Mouse (Mus musculus) retina, postnatal 1 day (tissue): ENCODE results near the gene Fgfr2.
A peak's percentile ranks its signal among the peaks of the same experiment; 100 is the strongest.

ENCODE experiments used
- DNase-seq: peaks from one replicate; pipeline ENCODE4 v3.0.0-alpha.2; 2012

The Fgfr2 gene

DNA sequence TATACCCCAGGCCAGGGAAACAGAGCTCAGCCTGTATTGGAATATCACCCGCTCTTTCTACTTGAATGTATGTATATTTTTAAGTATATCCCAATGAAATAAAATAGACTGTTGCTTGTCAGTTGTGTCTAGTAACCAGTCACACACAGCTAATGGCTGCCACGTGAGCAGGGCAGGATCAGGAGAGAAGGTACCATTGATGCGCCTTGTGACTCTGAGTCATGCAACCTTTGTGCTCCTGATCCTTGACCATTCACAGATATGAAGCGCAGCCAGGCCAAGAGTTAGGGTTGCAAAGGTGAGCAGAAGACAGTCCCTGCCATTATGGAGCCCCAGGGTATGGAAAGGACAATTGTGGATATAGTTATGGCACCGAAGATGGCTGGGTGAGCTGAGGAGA lies 2291.6 kb downstream of the Fgfr2 start:
- DNase-seq, result no peak

DNA sequence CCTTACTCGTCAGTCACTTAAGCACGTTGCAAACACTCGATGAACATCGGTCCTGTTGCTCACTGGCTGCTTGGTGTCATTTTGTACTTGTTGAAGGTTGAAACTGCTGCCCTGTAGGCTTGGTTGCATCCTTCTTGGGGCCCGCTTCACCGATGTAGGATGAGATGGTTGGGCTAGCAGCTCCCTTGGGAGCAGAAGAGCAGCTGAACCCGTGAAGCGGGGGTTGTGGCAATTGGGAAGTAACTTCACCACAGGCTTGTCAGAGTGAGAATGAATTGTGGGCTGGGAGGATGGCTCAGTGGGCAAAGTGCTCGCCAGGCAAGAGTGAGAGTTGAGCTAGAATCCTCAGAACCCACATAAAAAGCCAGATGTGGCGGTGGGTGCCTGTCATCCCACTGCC lies 2294.7 kb downstream of the Fgfr2 start:
- no peak for DNase-seq

DNA sequence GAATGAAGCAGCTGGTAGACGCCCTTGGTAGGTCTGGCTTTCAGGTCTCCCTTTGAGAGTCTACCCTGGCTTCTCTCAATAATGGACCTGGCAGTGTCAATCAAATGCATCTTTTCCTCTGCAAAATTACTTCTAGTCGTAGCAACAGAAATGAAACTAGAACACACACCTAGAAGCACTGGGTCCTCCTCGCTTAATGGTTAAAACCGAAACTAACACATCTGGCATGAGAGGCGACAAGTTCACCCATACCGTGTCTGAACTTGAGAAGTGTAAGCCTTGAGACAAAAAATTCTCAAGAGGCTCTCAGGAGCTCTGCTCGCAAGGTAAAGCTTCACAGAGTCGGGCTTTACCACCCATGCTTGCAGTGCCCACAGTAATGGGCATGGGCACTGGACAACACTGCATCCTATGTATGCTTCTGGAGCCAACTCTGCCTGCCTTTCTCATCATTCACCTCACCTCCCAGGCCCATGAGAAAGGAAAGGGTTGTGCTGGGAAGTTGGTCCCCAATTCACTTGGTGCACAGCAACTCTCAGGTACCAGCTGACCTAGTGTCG lies 2295.2 kb downstream of the Fgfr2 start:
- DNase-seq, result no peak

DNA sequence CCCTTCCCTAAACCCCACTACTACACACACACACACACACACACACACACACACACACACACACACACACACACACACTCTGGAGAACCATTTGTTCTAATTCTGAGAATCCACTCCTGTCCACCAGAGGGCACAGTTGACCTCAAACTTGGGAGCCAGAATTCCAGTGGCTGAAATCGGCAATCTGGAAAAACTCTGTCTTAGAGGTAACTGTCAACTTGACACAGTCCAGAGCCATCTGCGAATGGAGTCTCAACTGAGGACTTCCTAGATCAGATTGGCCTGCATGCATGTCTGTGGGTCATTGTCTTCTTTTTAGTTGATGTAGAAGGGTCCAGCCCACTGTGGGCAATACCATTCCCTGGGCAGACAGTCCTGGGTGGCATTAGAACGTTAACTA lies 2295.7 kb downstream of the Fgfr2 start:
- DNase-seq, result peak; percentile 83

DNA sequence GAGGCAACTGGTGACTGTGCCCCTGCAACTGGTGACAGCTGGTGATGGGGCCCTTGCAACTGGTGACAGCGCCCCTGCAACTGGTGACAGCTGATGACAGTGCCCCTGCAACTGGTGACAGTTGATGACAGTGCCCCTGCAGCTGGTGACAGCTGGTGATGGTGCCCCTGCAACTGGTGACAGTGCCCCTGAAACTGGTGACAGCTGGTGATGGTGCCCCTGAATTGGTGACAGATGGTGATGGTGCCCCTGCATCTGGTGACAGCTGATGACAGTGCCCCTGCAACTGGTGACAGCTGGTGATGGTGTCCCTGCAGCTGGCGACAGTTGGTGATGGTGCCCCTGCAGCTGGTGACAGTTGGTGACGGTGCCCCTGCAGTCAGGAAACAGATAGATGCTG lies 2296.8 kb downstream of the Fgfr2 start:
- peak; percentile 36 for DNase-seq

DNA sequence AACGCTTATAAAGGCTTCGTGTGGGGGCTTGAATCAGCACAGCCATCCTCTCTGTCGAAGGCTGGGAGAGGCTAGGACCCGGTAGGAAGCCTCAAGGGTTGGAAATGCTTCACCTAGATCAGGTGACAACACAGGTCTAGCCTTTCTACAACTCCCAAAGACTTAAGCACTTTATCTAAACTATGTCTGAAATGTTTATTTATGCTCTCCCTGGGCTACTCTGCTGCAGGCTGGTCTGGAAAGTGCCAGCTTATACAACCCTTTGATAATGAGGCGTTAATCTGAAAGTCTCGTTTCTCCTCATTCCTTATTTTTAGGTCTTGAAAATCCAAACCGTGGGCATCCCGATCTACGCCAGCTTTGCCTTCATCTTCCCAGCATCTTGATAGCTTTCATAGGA lies 2299.2 kb downstream of the Fgfr2 start:
- DNase-seq, result no peak

DNA sequence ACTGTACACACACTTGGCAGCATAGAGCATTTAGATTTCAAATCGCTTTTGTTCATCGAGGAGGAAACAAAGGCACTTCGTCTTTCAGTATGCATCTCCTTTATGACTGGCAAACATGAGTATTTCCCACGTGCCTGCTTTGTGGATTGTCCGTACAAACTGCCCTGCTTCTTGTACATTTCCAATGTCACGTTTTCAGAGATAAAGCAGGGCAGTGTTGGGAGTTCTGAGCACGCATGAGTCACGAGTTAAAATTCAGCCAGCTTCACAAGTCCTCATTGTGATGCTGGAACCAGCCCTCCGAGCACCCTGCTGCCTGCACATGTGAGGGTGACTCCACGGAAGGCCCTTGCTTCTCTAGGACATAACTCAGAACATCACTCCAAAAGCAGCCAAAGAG lies 2303.5 kb downstream of the Fgfr2 start:
- DNase-seq, result no peak

DNA sequence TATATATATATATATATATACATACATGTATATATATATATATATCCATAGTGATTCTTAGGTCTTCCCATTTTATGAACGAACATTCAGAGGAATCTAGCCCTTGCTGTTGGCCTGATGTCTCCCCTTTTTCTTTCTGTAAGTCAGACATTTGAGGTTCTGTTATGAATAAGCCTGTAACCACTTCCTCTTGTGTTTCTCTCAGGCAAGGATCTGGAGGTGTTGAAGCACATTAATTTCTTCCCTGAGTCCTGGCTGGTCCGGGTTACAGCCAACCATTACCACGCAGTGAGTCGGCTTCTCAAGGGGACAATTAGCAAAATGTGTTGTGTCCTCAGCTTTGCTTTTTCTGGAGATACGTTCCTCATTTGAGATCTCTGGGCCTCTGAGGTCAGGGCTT lies 2304.3 kb downstream of the Fgfr2 start:
- no peak for DNase-seq

DNA sequence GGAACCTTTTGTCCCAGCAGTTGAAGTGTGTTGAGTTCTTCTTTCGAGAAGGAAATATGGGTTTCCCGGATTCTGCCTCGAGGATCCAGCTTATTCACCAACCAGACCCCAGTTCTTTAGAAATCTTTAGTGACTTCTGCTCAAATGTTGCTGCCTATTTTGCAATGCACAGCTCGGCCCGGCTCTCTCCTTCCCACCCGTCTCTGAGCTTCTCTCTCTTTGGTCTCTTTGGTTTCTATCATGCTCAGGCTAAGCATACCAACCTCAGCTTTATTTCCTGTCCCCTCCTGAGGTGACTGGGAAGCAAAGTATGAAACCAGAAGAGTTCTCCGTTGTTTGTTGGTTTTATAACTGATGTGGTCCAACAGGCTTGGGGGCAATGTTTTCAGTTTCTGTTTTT lies 2306.9 kb downstream of the Fgfr2 start:
- DNase-seq, result no peak

DNA sequence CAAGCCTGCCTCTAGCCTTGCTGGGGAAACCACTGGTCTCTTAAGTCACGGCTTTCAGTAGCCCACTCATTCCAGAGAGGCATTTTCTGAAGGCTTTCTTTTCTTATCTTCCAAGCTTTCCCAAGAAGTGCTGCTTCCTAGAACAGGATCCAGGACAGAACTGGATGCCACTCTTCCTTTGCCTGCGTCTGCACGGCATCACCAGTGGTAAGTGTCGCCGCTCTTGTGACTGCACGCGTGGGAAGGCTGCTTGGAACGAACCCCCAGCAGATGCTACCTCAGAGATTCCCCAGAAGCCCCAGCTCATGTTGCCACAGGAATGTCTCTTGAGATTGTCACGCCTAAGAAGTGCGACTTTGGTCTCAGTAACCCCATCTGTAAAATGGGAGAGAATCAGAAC lies 2307.5 kb downstream of the Fgfr2 start:
- DNase-seq, result no peak

DNA sequence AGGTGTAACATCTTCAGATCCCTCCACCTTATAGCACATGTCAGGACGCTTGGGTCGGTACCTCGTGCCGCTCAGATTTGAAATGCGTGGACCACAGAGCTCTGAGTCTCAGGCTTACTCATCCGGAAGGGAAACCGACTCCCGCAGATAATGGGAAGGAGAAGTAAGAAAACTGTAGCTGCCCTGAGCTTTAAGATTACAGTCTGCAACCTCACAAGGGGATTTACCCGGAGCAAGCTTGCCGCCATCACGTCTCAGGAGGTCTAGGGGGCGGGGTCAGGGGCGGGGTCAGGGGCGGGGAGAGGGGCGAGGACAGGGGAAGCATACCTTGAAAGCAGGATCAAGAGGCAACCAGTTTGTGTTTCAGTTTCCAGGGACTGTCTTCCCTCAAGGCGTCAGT lies 2310.7 kb downstream of the Fgfr2 start:
- no peak for DNase-seq

DNA sequence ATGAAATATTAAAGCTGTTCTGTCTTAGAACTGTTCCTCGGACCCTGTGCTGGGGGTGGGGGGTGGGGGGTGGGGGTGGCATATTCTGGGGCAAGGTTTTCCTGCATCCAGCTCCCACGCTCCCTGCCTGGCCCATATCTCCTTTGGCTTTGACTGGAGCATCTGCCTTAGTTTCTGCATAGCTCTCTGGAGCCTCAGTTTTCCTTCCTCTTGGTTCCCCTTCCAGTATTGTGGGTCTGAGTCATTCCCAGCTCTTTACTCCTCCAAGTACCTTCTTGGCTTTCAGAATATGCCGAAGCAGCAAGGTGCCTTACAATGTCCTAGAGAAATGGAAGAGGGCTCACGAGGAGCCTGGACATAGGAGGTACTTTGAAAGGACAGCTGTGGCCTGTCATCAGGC lies 2312.9 kb downstream of the Fgfr2 start:
- no peak for DNase-seq

DNA sequence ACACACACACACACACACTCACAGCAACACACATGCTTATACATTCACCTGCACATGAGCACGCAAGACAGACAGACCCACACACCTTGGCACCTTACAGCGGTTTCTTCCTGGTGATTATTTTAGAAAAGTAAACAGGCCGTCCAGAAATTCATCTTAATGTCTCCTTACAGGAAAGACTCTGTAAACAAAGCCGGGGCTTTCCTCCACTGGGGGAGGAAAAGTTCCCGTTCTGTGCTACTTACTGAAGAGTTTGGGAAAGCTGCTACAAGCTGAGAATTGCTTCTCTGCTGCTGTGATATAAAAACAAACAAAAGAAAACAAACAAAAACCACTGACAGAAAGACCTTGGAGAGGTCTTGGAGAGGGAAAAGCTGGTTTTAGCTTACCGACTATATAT lies 2314.5 kb downstream of the Fgfr2 start:
- DNase-seq, result no peak

DNA sequence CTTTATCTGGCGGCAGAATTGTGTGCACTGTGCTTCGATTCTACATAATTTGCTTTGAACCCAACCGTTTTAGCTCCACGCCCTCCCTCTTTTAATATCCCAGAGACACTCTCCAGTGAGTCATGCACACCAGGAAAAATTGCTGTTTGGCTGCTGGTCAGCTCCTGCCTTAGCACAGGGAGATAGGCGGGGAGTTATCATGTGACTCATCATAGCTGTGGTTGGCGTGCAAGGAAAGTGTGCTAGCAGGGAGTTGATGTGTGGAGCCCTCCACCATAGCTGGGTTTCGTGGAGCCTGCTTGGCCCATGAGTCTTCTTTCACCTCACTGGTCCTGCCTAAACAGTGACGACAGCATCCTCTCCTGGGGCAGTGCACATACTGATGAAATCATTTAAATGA lies 2315.4 kb downstream of the Fgfr2 start:
- peak; percentile 17 for DNase-seq

DNA sequence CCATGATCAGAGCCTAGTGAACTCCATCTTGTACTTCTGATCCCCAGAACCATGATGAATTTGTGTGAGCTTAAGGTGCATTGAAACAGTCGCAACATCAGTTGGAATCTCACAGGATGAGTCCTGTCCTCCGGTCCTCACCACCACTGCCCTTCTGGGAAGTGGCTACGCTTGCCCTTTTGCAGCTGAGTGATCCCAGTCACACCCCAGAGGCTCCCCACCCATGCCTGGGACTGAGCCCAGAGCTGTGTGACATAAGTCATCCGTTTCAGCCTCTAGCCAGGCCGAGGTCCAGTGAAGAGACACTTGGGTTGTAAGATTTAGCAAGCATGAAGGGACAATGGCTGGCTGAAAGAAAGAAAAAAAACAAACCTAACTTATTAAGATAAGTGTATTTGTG lies 2318.2 kb downstream of the Fgfr2 start:
- DNase-seq, result no peak

DNA sequence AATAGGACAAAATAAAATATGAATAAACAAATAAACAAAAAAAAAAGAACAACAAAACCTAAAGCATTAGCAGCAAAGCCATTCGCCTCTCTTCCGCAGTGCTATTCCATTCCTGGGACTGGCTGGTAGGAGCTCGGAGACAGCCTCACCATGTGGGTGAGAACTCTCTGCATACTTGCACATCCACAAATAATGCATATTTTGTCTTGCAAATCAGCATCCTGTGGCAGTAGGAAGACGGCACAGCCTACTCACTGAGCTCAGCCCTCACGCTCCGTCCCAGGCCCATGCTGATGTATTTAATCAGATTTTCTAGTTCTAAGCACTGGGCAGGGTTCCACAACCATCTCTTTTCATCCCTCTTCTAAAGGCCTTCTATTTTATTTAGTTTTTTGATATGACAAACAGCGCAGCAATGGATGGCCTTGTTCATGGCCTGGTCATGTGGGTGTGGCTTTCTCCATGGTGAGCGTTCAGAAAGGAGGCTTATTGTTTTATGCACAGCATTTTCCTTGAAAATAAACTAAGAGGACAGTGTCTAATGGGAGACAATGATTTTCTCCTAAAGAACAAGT lies 2319.8 kb downstream of the Fgfr2 start:
- DNase-seq, result no peak

DNA sequence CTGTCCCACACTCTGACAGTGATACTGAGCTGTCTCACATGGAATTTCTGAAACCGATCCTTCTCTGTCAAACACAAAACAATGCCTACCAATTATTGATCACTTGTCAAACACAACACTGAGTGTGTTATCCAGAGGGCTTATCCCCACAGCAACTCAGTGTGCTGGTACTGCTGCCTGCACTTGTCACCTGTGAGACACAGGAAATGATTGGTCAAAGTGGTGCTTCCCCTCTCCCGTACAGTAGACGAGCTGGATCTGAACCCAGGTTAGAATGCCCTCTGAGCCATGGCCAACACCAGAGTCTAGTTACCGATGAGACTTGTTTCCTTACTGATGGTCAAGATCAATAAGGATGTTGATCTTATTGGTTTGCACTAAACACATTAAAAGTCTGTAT lies 2321.3 kb downstream of the Fgfr2 start:
- no peak for DNase-seq

DNA sequence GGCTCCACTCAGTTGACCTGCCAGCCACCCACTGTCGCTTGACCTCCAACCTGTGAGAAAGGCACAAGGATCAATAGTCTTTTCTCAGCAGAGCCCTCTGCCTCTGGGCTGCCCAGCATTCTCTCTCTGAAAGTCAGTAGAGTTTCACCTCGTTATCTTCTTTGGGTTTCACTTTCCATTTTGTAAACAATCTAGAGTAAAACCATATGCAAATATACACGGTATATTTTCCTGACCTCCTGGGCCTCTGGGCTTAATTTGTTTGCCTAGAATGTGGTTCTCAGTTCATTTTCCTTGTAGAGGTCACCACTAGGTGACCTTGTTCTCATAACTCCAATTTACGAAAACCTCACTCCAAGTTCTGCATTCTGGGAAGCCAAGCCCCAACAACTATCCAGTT lies 2322.5 kb downstream of the Fgfr2 start:
- no peak for DNase-seq

DNA sequence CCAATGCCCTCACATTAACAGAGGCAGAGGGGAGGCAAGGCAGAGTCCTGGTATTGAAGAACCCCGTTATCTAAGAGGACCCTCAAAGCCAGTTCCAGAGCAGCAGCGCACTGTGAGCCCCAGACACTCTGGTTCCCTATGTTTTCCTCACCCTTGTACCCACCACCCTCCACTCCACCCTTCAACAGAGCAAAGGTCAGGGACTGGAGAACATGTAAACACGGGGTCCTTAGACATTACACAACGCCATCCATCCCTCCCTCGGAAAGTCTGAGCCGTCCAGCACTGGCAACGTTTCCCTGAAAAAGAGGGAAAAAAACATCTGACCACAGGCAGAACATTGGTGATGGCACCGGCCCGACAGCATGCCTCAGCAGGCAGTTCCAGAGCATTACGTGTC lies 2323.7 kb downstream of the Fgfr2 start:
- DNase-seq, result no peak

DNA sequence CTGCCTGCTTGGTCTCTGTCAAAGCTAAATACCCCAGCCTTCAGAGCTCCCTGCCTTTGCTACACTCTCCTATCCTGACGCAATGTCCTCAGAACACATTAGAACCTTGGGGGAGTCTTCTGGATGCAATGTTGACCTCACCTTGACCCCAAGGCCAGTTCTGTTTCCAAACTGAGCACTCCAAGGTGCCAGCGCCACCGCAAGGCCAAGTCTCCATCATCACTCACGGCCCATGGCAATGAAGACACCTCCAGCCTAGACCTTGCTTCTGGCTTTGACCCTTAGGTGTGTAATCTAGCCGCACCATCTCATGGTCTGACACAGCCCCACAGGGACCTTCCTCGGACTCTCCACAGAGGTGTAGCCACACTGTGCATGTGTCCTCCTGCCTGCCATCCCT lies 2325.6 kb downstream of the Fgfr2 start:
- no peak for DNase-seq

DNA sequence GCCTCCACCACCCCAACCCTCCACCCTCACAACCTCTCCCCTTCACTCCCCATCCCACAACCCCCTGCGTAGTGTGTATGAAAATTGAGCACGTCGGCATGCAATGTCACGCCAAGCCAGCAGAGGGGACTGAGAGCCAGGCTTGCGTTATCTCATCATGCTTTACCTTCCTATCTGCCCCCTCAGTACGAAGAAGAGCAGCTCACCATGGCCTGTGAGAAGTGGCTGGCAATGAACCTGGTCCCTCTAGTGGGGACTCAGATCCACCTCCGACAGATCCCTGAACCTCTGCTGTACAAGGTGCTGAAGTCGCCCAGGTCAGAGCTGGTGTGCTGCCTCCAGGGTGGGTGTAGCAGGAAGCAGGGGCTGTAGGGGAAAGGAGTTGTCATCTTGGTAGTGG lies 2326.4 kb downstream of the Fgfr2 start:
- DNase-seq, result peak; percentile 24

DNA sequence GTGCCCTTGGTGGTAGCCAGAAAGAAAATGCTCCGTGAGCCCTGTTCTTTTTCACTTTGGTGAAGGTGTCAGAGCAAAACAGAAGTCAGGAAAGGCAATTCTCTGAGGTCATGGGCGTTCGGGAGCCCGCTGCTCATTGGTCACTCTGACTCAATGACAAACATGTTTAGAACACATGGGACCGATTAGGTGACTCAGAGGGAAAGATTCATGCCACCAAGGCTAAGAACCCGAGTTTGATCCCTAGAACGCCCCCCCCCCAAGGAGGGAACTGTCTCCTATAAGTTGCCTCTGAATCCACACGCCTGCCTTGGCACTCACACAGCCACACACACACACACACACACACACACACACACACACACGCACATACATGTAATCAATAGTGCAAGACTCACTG lies 2329.5 kb downstream of the Fgfr2 start:
- DNase-seq, result no peak

DNA sequence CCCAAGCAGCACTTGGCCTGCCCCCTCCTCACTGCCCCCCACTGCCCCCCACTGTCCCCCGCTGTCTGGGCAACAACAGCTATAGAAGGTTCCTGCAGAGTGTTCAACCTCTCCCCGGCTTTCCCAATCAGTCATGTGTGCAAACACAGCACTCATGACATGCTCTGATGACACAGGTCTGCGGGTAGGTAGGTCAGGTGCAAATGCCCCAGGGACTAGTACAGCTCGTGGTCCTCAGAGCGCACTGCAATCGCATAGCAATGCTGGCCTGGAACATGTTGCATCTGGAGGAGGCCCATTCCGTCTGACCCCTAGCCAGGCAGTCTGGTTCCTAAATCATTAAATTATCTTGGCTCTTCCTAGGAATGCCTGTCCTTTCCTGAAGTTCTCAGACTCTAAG lies 2333.7 kb downstream of the Fgfr2 start:
- no peak for DNase-seq

DNA sequence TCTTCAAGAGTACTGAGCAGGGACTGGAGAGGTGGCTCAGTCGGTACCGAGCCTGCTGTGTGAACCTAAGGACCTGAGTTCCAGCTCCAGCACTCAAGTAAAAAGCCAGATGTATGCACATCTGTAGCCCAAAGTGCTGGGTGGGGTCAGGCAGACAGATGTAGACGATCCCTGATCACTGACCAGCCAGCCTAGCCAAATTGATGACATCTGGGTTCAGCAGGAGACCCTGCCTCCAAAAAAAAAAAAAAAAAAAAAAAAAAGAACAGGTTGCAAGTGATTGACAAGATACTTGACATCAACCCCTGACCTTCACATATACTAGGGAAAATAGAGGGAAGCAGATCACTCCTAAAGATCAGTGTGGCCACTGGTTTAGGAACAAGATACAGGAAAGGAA lies 2334.2 kb downstream of the Fgfr2 start:
- DNase-seq, result no peak

DNA sequence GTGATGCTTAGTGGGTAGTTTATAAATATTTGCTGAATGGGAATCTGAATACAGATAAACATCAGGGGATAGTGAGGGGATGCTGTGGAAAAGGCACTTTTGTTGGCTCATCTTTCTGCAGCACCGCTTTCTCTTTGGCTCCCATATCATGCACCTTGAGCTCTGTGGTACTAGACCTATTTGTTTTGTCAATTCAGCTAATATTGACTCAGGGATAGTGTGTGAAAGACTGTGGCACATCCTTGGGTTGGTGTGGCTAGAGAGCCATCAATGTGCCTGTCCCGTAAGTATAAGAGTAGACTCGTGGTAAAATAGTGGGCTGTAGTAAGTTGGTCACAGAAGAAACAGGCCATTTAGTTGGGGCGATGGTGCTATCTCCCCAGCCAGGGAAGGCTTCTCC lies 2335.6 kb downstream of the Fgfr2 start:
- no peak for DNase-seq

DNA sequence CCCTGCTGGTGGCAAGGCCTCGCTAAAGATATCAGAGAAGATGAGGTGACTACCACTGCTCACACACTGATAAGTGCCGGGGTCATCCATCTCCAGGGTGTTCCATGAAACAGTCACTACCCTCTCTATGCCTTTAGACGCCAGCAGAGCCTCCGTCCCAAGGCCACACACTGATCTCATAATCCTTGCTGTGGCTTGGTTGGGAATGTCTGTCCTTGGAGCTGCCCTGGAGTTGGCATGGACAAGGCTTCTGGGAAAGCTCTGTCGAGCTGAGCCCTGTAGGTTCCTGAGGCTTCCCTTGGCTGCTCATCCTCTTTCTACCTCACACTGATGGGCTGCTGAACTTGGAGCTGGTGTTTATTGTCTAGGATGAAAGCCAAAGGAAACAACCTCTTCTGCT lies 2336.4 kb downstream of the Fgfr2 start:
- DNase-seq, result no peak
